Mouse (Mus musculus) embryonic fibroblast, embryonic 13.5 days (primary cell): Measurements from ENCODE around the gene Col1a2. TPM values are rescaled to one million over a fixed set of nuclear protein-coding genes. Genes with fewer than 3 reads are reported as not detected.

Experiments
- H3K27ac ChIP-seq: 2 replicates; pipeline ENCODE4 v1.5.1; 2012; ENCODE audit warnings: low read length, control low read depth, inconsistent platforms; ENCODE audit not compliant: insufficient read depth
- H3K4me1 ChIP-seq: 2 replicates; pipeline ENCODE4 v1.6.1; 2011; ENCODE audit warnings: low read length; ENCODE audit not compliant: control insufficient read depth, insufficient read depth
- H3K4me3 ChIP-seq: 2 replicates; pipeline ENCODE4 v1.5.1; 2011; ENCODE audit warnings: mild to moderate bottlenecking, control low read depth, low read length; ENCODE audit not compliant: insufficient read depth
- CTCF ChIP-seq: IDR thresholded peaks from 2 replicates; pipeline ENCODE4 v1.5.1; 2011; ENCODE audit warnings: mild to moderate bottlenecking, control low read depth, low read length, moderate library complexity, borderline replicate concordance; ENCODE audit not compliant: insufficient read depth
- POLR2A ChIP-seq: IDR thresholded peaks from 2 replicates; pipeline ENCODE4 v1.6.1; 2011; ENCODE audit warnings: low read depth, mild to moderate bottlenecking, control low read depth, low read length, moderate library complexity
- polyA plus RNA-seq: library from polyadenylated mRNA; stranded (reverse); fragments of >200 nt; gene quantifications from 2 replicates; pipeline ENCODE4 v1.2.4, GENCODE M21; 2011; ENCODE audit warnings: low read depth; ENCODE audit not compliant: missing spikeins, insufficient read length

The Col1a2 gene
- 3,465 and 4,838 TPM in 2 replicates for polyA plus RNA-seq

DNA sequence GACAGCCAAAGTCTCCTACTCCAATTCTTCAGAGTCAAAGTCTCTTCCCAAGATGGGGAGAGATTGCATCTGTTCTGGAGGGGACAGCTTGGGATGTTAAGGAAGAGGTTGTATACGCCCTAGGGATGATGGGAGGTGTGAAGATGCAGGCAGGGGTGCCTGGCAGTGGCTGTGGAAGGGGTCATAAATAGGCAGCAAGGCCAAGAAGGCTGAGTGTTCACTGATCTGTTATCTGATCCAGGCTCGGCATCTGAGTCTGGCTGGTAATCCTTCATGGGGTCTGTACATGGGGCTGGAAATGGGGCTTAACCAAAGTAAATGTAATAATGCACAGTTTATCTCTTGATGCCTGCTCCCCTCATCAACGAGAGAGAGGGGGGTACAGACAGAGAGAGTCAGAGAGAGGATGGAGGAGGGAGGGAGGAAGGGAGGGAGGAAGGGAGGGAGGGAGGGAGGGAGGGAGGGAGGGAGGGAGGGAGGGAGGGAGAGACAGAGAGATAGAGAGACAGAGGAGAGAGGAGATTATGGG is at the start of gene Col1a2:
TSS of gene Col1a2 (plus strand) at position 212 of the 529 bp plus-strand sequence.
- peak within 1 kb of the TSS; percentile 71 for H3K4me3 ChIP-seq
- TF ChIP-seq CTCF (no peak), POLR2A (peak; percentile 11; the same call in 1 of the 2 replicates)
- H3K4me1 ChIP-seq: peaks cover 6% of the 10 kb centered on the region
- H3K27ac ChIP-seq: peak within 1 kb of the TSS; percentile 98

DNA sequence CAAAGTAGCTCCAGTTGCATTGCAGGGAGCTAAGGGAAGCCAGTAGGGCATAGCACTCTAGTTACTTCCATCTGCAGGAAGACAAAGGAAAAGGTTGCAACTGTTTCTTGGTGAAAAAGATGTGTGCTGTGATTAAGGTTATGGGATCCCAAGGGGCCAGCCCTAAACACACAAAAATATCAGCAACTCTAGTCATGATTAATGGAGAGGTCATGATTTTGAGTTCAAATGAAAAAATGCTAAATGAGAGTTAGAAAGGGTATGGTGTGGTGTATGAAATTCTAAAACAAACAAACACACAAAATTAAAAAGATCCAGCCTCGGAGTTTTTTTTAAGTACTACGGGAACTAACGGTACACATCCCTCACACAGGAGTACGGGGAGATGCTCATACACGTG is 49.1 kb upstream of the Col1a2 start:
- TF ChIP-seq CTCF (no peak), POLR2A (no peak)
- Histone ChIP-seq H3K4me3 (no peak overlapping the region), H3K27ac (peak overlapping the region; percentile 93), H3K4me1 (peaks cover 8% of the 10 kb centered on the region)

DNA sequence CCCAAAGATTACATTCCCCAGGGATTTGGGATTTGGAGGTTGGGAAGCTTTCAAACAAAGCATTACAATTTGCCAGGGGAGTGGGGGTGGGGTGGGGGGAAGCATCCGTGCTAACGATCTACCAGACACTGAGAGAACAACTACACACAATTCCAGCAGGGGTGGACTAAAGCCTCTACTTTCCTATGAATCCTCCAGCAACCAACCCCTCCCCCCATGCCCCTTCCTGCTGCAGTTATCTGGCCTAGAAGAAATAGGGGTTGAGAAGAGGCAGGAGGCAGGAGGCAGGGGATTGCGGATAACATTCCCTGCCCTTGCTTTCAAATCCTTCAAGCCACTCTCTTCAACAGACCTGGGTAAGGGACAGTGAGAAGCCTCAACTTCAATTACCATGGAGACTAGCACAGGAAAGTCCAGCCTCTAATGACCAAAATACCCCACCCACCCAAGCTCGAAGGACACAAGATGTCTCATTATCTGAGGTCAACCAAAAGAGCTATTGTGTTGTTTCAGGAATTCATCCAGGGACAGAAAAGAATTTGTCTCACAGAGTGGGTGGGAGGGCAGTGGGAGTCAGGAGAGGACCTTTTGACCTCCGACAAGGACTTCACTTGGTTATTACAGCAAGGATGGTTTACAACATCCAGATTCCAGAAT is 48.5 kb upstream of the Col1a2 start:
- peak overlapping the region; percentile 93 for H3K27ac ChIP-seq

DNA sequence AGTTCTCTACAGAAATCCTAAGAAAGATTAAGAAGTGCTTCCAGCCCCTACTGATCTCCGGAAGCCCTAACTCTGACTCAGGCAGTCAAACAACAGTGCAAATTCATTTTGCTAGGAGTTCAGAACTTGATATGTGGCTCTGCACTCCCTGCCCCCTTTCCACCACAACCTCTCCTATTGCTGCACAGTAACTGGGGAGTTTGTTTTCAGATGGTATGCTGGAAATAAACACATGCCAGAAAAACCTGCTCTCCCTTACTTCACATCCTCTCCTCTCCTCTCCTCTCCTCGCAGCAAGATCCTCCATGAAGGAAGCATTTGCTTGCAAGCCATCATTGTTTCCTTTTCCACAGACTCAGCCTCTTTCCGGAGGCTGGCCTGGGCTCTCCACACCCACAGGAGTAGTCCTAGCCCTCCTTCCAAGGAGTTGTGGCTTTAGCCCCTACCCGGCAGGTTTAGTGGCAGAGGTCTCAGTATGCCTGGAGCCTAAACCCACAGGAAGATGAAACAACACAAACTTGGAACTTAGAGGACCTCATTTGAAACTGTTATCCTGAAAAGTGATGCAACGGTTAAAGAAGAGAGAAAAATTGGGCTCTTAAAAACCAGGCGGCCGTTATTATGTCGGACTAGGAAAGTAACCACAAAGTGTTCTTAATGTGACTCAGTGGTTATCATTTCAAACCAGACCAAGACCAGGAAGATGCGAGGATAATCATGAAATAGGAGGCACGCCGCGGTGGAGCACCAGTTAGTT is 47.7 kb upstream of the Col1a2 start:
- Histone ChIP-seq H3K4me3 (no peak overlapping the region), H3K27ac (peak overlapping the region; percentile 93)
- TF ChIP-seq CTCF: no peak
- TF ChIP-seq POLR2A: 0 out of 2 replicates have a peak, but pooled peaks have one; percentile 63

More for the DNA sequence above, 48.5 kb upstream of the Col1a2 start:
- Histone ChIP-seq H3K4me1 (peaks cover 8% of the 10 kb centered on the region), H3K4me3 (no peak overlapping the region)
- 0 out of 2 replicates have a peak, but pooled peaks have one; percentile 25 for TF ChIP-seq POLR2A
- no peak for TF ChIP-seq CTCF

DNA sequence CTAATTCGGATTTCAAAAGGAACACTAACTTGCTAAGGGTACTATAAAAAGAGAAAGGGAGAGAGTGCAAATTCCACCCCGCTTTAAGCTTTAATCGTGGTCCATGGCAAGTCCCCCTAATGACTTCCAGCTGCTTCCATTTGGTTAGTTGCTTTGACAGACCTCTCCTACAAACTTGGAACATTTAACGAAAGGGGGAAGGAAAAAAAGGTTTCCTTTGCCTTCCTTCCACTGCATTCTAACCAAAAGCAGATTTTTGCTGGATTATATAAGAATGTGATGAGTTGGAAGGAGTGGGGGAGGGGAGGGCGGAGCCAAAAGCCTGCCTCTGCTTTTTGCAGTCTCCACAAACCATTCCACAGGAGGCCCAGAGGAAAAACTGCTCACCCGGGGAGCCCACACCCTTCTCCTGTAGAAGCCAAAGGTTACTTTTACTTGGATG is 47.0 kb upstream of the Col1a2 start:
- H3K27ac ChIP-seq: peak overlapping the region; percentile 93
- H3K4me1 ChIP-seq: peaks cover 8% of the 10 kb centered on the region
- H3K4me3 ChIP-seq: no peak overlapping the region
- TF ChIP-seq CTCF (no peak), POLR2A (peak; percentile 31)

More for the DNA sequence above, 47.7 kb upstream of the Col1a2 start:
- H3K4me1 ChIP-seq: peaks cover 8% of the 10 kb centered on the region

DNA sequence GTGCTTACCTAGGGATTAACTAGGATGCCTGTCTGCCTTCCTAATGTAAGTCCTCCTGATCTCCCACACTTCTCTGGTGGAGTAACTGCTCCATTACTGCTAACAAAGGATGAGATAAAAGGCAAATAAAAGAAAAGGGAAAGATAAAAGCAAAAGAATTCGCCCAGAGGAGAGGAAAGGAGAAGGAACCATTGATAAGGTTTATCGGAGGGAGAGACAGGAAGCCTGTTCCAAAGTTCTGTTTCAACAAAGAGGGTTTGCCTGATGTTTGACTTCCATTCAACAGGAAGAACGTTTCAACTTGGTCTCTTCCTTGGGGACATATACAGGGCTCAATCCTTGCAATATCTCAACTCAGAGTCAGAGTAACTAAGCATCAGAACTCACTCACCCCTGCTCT is 39.3 kb upstream of the Col1a2 start:
- no peak for TF ChIP-seq POLR2A
- no peak for TF ChIP-seq CTCF
- no peak overlapping the region for H3K4me3 ChIP-seq
- H3K27ac ChIP-seq: no peak overlapping the region; the same call in 1 of the 2 replicates
- 0 out of 2 replicates have a peak, but pooled peaks cover 3% of the 10 kb centered on the region for H3K4me1 ChIP-seq

DNA sequence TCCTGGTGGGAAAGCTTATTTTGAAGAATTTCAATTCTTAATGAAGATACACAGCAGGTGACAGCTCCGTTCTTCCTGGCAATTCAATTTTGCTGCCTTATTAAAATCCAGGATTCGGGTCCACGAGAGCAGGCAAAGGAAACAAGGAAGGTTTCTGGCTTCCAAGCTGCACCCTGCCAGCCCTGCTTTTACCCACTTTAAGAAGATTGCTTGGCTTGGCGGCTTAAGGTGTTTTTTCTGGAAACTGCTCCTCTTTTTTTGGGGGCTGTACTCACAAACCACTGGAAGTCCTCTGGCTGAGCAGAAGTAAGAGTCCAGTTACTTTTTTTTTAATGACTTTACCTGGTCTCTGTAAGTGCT is 21.1 kb upstream of the Col1a2 start:
- Histone ChIP-seq H3K27ac (peak overlapping the region; percentile 98), H3K4me1 (peaks cover 9% of the 10 kb centered on the region), H3K4me3 (no peak overlapping the region)
- TF ChIP-seq POLR2A (no peak), CTCF (no peak)

DNA sequence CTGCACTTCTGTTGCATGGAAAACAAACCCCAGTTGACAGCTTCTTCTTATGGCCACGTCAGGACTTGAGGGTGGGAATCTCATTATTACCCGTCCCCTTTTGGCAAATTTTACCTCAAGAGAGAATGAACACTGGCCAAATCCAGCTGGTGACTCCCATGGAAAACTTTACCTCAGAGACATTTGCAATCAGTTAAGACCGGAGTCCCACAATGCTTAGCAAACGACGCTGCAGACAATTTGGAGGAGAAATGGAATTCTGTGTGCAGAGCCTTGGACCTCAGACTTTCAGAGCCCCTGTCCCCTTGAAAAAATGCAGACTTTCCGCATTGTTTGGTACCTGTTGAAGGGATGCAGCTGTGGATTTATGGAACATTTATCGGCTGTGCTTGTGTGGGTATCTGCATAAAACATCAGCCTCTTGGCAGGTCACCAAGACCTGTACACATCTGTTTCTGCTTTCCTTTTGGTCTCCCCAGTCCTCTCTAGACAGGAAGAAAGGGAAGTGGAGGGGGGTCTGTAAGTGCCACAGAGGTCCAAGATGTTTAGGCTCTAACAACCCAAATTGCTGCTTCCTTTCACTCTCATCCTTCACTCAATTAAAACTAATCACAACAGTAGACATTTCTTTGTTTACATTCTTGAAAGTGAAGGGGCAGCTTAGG is 20.5 kb upstream of the Col1a2 start:
- Histone ChIP-seq H3K27ac (peak overlapping the region; percentile 98), H3K4me1 (peaks cover 14% of the 10 kb centered on the region), H3K4me3 (no peak overlapping the region)
- TF ChIP-seq CTCF (no peak), POLR2A (peak; percentile 7; the same call in 1 of the 2 replicates)

DNA sequence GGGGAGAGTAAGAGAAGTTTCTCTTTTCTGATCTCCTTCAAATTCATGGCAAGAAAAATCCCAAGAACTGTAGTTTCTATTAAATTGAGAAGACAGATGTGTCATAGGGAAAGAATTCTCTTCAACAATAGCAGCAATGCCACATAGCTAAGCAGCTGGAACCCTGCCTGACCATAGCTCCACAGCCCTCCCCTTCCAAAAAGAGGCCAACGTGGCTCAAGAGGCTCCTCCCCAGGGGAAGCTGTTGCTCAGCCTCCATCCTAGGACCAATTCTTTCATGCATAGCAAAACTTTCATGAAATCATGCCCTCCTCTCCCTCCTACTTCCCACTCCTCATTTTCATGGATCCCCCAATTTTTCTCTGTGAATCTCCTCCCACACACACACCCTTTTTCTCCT is 16.3 kb upstream of the Col1a2 start:
- H3K4me1 ChIP-seq: peaks cover 18% of the 10 kb centered on the region
- H3K27ac ChIP-seq: peak overlapping the region; percentile 100
- no peak overlapping the region; the same call in 1 of the 2 replicates for H3K4me3 ChIP-seq
- peak; percentile 56 for TF ChIP-seq POLR2A
- no peak for TF ChIP-seq CTCF
